Mouse (Mus musculus): ENCODE data around the gene Arid2. TPM values are rescaled to one million over a fixed set of nuclear protein-coding genes. Genes with fewer than 3 reads are reported as not detected.
"Not testable (repeated sequence)": the region's sequence is repeated elsewhere in the genome, so short reads cannot be mapped to it uniquely, and the experiment has no call there.

Gene Arid2
- total RNA-seq, 2 experiments from 2014 or later = 31.9 to 34.5 TPM

DNA sequence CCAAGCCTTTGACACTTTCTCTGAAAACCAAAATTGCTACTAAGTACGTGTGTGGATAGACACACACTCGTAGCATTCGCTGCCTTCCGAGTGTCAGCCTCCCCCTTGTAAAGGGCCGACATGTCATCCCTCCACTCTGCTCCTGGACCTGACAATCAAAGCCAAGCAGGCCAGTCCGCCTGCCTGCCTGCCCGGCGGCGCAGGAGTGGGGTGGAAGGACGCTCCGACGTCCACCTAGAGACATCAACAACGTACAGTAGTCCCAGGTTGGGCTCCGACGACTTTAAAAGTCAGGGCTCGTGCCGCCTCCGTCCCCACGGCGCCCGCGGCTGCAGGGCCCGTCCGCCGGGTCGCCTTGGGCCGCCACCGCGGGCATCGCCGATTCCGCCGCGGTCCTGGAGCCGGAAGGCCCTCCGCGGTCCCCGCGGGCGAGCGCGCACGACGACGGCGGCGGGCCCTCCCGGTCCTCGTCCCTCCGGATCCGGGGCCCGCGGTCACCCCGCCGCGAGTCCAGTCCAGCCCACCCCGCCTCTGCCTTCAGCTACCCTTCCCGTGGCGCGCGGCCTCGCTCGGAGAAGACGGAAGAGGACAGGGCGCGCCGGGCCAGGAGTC, 2.5 kb upstream of the Arid2 start:
- DNase-seq = peak in 1 of 2 experiments; percentile 74
- intact Hi-C loops (cut with DNase I) = loop anchor here (5.0 to 10.0 kb wide), 7 partner anchors 67 to 523 kb away; partner anchors contain the start of genes Ano6, Scaf11 and Slc38a2

DNA sequence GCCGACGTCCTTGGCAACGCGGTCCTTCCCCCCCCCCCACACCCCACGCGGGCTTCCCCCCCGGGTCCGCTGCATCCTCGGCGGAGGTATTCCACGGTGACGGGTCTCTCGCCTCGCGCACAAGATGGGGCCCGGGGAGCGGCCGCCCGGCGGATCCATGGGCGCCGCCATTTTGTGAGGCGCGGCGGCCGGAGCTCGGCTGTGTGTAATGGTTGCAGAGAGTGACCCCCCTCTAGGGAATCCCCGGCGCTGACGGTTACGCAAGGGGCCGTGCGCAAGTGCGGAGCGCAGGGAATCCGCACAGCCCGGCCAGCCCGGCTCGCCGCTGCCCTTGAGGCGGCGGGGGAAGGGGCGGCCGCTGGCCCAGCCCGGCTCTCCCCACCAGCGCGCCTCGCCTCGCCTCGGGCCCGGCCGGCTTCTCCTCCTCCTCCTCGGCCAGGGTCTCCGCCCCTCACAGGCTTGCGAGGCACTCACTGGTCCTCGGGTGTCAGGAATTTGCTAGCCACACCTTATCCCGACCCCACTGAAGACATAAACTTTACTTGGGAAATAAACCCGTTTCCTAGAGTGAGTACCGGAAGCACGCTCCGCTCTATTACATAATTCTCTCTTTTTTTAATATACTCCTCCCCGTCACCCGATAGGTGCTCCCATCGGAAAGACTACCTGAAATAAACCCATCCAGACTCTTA, 1.8 kb upstream of the Arid2 start:
- DNase-seq = peak; percentile 92
- intact Hi-C loops (cut with DNase I) = loop anchor here (5.0 to 10.0 kb wide), 6 partner anchors 67 to 491 kb away; partner anchors contain the start of genes Ano6, Scaf11 and Slc38a2

DNA sequence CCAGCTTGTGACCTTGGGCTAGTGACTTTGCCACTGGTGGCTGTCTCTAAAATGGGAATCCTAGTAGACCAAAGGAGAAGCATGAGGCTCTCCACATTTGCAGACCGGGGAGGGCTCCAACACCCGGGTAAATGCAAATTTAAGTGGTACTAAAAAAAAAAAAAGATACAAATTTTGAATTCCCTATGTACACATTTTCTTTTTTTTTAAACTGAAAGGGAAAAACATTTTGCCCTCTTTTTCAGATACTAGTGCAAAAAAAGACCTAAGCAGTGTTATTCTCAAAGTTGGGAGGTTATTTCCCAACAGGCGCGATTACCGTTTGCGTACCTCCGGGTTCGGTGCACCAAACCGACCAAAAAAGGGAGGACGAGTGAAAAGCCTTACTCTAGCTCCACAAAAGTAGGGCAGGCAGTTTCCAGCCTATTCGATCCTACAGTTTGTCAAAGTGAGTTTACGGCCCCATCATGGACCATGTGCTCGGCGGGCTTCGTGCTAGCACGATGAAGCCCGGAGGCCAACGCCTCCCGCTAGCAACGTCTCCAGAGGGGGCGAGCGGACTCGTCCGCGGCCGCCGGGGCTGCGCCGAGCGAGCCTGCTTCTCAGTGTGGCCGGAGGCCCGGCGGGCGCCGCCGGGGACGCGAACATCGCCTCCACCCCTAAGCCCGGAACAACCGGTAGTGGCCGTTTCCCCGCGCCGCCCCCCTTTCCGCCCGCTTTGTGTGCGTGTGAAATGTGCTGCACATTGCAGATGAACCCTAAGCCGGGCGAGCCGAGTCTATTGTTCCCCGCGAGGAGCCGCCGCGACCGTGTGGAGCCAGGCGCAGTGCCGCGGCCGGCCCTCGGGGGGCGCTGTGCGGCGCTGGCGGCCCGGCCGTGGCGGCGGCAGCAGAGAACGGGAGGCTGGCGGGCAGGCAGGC, 1.0 kb upstream of the Arid2 start:
- intact Hi-C loops (cut with DNase I) = loop anchor here (5.0 to 10.0 kb wide), 6 partner anchors 66 to 491 kb away; partner anchors contain the start of genes Ano6, Scaf11 and Slc38a2
- DNase-seq = peak; percentile 96 to 98

DNA sequence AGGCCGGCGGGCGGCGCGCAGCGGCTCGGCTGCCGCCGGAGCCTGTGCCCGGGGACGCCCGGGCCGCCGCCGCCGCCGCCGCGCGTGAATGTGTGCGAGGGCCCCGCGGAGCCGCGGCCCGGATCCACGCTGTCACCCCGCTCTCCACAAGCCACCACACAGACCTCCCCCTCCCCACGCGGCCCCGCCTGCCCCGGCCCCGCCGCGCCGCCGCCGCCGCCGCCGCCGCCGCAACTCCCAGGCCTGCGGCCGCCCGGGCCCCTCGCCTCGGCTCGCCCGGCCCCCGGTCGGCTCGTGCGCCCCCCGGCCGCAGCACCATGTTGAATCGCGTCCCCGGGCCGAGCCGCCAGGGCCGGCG, 404 bp upstream of the Arid2 start:
- no peak for DNase-seq
- intact Hi-C loops (cut with DNase I) = loop anchor here (5.0 to 10.0 kb wide), 6 partner anchors 65 to 492 kb away; partner anchors contain the start of genes Ano6, Scaf11 and Slc38a2

DNA sequence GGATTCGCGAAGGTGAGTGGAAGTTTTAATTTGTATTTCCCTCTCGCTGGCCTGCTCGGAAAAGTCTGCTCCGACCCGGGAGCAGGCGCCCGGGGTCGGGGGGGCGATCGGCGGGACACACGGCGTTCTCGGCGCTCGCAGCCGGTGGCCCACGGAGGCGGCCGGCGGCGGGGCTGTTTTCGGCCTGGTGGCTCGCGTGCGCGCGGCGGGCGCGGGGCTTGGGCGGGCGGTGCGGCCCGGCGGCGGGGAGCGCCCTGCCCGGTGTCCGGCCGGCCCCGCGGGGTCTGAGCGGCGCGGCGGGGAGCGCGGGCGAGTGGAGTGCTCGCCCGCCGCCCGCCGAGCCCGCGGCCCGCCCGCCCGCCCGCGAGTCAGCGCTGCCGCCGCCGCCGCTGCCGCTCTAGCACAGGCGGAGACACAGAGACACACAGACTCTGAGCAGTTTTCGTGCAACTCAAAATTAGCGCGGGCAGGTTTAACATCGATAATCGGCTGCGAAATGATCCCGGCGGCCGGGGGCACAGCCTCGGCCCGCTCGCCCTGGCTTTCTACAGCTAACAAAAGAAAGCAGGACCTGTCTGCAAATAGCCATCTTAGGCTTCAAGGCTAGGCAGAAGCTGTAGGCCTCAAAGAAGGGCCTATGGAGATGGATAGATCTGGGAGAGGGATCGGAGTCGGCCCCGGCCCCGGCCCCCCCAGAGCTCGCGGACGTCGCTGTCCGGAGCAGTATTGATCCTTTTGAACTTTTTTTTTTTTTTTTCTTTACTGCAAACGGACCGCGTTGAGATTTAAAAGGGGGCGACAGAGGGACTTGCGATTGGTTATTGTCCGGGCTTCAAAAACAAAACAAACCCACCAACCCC, 888 bp downstream of the Arid2 start:
- peak; percentile 63 to 66 for DNase-seq
- intact Hi-C loops (cut with DNase I) = loop anchor here (5.0 to 10.0 kb wide), 6 partner anchors 64 to 493 kb away; partner anchors contain the start of genes Ano6, Scaf11 and Slc38a2

DNA sequence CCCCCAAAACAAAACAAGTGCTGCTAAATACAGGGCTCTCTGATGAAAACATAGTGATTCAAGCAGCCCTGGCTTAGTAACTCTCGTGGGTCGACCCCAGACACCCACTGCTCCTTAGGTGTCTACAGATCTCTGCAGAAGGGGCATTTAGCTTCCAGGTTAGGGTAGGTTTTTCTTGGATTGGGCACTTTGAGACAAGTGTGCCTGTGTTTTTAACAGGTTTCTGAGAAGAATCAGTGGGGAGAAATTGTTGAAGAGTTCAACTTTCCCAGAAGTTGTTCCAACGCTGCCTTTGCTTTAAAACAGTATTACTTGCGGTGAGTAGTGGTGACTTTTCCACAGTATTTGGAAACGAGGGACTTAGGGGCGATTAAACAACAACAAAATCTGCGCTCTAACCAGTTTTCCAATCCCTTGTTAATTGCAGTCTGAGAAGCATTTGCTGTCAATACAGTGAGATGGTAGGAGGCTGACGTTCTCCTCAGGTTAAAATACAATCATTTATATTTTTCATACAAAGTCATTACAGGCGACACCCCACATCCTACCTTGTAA, 1.6 kb downstream of the Arid2 start:
- intact Hi-C loops (cut with DNase I) = loop anchor here (5.0 to 10.0 kb wide), 6 partner anchors 63 to 494 kb away; partner anchors contain the start of genes Ano6, Scaf11 and Slc38a2
- DNase-seq = no peak

DNA sequence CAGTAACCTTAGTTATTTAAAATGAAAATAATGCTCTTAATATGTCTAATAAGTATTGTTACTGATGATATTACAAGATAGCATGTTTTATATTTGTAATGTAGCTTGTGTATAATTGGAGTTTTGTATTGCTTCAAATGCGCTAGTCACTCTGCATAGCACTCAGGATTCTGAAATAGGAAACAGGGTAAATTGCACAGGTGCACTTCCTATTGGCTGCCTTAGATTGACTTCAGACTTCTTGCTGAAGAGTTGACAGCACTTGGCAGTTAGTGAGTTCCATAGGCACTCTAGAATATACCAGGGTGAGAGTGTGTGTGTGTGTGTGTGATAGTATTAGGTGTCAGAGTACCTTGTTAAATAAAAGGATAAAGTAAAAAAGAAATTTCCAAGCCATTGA, 2.7 kb downstream of the Arid2 start:
- DNase-seq = no peak
- intact Hi-C loops (cut with DNase I) = no loop called here

DNA sequence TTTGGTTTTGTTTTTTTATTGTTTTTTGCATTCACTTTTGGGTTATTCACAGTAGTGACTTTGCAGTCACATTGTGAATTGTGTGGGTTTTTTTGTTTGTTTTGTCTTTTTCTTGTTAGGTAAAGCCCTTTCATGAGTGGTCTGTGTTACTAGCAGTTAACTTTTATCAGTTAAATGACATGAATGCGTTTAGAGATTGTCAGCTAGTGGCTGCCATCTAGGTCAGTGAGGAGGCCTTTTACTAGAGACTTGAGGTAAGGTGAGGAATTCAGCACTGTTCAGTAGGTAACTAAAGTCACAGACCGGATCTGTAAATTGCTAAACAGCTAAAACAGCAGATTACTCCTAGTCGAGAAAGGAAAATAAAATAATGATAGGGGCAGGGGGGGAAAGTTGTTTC, 6.1 kb downstream of the Arid2 start:
- DNase-seq = no peak
- intact Hi-C loops (cut with DNase I) = no loop called here

DNA sequence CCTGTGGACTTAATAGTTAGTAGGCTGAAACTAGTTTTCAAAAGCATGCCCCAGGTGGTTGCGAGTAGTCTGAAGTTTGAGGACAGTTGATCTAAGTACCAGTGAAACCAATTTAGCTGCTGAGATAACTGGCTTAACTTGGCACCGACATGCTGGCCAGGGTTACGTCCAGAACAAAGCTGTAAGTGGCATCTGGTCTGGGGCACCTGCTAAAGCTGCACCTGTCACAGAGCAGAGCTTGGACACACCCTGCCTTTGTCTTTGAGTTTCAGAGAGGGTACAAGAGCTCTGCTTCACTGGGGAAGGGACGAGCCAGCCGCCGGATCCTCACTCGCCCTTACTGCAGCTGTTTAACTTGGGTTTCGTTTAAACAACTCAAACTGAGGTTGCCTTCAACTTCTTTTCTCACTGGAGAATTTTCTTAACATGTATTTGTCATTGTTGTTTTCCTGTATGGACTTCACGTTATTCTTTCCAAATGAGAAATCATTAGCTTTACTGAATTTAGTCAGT, 9.8 kb downstream of the Arid2 start:
- intact Hi-C loops (cut with DNase I) = no loop called here
- DNase-seq = no peak

DNA sequence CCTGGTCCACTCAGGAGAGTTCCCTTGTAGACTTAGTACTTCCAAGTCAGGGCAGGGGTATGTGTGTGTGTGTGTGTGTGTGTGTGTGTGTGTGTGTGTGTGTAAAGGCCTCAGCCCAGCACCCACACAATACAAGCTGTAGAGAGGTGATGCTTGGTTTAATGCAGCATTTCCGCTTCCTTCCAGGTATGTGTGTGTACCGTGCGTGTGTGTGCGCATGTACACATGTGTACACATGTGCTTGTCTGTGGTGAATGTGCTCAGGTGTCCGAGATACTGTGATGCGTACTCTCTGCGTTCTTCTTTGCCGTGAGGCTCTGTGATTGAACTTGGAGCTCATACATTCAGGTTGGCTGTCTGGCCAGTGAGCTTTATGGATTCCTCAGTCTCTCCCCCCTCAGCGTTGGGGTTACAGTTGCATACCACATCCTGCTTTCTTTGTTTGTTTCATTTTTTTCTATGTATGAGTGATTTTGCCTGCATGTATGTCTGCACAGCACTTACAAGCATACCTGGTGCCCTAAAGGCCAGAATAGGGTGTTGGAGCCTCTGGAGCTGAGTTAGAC, 10.4 kb downstream of the Arid2 start:
- DNase-seq = no peak
- intact Hi-C loops (cut with DNase I) = no loop called here

DNA sequence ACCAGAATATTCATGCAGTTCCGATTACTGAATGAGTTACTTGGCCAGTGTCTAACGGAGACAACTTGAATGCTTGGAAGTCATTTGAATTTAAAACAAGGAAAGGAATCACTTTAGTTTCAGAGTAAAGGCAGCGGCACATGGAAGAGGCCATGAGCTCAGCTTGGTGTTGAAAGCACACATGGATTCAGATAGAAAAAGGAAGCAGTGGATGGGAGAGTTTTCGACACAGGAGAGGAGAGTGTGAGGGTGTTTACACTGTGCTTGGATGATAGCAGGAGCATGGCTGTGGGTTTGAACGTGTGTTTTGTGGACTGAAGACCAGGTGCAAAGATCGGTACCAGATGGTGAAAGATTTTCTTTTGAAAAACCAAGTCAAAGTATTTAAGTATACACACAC, 22.0 kb downstream of the Arid2 start:
- intact Hi-C loops (cut with DNase I) = no loop called here
- DNase-seq = no peak

DNA sequence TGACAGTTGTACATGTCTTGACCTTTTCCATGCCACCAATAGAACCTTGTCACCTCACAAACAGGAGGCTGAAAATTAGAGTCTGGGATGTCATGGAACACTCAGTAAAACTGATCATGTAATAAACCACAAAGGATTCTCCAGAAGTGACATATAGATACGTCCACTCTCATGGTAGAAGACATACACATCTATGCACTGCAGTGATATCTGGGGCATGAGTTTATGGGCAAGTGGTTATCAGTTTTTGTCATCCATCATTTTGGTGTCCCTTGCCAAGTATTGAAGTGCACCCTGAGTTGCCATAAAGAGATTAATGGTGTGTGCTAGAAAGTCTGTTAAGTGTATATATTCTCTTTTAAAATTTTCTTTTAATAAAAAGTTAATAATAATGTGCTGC, 25.6 kb downstream of the Arid2 start:
- no peak for DNase-seq
- intact Hi-C loops (cut with DNase I) = no loop called here

DNA sequence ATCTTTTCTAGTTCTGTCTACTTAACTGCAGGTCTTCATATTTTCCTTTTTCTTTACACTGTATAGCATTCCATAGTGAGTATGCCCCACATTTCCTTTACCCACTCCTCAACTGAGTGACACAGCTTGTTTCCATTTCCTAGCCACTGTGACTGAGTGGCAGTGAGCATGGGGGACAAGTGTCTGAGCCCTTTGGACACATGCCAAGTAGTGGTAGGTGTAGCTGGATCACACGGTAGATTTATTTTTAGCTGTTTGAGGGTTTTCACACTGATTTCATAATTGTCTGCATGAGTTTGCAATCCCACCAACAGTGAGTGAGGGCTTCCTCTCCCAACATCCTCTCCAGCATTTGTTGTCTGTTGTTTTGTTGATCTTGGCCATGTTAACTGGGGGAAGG, 28.3 kb downstream of the Arid2 start:
- DNase-seq = peak in 1 of 2 experiments; percentile 28
- intact Hi-C loops (cut with DNase I) = no loop called here

DNA sequence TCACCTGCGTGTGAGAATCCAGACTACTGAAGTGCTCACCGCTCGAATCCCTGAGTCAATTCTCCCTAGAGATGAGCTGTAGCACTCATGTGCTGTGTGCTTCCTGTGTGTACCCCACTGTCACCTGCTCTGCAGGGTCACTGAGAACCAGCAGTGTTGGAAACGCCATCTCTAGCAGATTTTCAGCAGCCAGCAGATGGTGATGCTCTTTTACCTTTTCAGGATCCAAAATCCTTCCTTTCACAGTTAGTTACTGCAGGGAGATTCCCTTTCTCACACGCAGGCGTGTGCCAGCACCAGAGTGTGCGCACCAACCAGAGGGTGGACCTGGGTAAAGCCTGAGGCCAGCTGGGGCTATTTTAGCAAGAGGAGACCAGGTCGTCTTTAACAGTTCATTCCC, 32.0 kb downstream of the Arid2 start:
- intact Hi-C loops (cut with DNase I) = no loop called here
- no peak for DNase-seq

DNA sequence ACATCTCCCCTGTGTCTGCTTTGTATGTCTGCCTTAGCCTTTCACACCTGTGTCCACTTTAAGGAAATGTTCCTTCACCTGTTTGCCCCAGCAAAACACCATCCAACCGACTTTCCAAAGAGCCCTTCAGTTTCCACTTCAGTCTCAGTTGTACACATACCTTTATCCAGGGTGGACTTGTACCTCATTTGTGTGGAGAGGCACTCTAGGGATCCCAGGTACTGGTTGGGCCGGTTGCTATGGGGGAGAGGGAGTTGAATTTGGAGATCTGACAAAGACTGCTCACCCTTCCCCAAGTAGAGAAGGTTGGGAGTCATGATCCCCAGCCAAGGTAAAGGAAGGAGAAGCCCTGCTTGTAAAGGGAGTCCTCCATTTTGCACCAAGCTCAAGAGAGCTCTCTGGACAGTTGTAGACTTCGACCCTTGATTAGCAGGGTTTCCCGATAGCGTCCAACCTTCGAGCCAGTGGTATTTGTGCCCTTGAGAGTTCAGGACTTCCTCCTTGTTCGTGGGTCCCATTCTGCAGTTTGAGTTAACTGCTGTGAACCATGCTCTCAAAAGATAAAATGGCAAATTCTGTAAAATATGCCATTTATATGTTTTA, 38.5 kb downstream of the Arid2 start:
- no peak for DNase-seq
- intact Hi-C loops (cut with DNase I) = no loop called here

DNA sequence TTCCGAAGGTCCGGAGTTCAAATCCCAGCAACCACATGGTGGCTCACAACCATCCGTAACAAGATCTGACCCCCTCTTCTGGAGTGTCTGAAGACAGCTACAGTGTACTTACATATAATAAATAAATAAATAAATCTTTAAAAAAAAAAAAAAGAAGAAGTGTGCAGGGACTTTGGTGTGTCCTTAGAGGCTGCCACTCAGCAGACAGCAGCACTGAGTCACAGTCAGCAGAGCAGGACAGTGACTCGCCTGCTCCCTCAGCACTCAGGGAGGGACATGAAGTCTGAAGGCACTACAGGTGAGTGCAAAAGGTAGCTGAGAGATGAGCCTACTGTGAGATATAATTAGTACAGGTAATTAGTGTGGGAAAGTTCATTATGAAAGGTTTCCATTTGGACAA, 41.4 kb downstream of the Arid2 start:
- DNase-seq; intact Hi-C loops (cut with DNase I): not testable (repeated sequence)

DNA sequence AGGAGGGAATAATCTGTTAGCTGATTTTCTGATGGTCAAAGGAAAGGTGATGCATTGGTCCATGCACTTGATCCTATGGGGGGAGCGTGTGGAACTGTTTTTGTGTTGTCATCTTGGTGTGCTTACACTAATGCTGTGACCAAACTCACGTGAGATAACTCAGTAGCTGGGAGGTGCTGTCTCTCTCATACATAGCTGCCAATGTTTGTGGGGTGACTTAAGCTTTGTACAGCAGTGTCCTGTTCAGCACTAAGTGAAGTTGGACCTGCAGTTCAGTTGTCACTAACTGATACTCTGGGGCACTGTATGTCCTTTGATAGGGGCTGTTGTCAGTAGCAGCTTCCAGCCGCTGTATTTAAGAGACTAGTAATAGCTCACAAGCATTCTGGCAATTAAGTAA, 43.2 kb downstream of the Arid2 start:
- intact Hi-C loops (cut with DNase I) = no loop called here
- no peak for DNase-seq

DNA sequence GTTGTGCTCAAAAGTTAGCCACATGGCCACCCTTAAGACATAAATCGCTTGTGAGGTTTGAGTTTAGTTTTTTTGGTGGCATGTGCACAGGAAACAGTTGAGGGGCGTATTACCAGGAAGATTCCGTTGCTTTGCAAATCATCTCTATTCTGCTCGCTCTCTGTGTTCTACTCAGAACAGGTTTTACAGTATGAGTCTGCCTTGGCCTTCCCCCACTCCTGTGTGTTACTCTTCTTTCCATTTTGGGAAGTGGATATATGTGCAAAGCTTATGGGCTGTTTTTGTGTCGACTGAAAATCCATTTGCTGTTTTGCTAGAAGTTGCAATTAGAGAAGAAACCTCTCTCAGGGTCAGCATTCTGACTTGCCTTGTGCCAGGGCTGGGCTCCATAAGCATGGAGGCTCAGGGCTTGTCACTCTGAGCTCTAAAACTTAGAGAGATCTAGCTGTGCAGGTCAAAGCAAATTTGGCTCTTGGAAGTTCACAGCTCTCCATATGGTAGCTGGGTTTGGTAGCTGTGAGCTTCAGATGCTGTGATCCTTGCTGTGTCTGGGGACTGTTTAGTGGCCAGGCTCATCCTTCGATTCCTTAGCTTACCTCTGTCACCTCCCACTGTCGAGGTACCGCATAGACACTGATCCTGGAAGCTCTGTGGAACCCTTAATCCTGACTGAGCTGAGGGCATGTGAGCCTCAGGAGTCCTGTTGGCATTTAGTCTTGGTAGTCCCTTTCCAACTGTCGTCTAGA, 45.3 kb downstream of the Arid2 start:
- intact Hi-C loops (cut with DNase I) = no loop called here
- DNase-seq = no peak
